Mouse (Mus musculus): ENCODE results near the gene Prkar1a.

DNA sequence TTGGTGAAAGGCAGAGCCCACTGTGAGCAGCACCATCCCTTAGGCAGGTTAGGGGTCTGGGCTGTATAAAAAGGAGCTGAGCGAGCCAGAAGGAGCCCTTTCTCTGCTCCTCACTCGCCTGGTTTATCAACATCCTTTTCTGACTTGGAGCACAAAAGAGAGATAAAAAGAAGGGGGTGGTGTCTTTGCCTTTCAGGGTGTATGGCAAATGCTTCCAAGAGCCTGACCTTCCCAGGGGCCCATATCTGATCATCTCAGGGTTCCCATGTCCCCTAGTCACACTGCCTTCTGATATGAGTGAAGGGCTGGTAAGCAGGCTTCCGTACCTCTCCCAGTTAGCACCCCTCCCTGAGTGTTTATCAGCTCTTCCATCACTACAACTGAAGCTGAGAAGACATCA lies 21.1 kb upstream of the Prkar1a start:
- TF ChIP-seq EP300 (IDR thresholded peaks at IDR 0.05; ENCODE audit: insufficient read depth, low read depth, low read length) (no peak), CTCF (IDR thresholded peaks at IDR 0.05) (no peak)
